Mouse (Mus musculus) midbrain, embryonic 16.5 days (tissue): ENCODE measurements around the gene Olfr862. TPM values are rescaled to one million over a fixed set of nuclear protein-coding genes. Genes with fewer than 3 reads are reported as not detected.

ENCODE experiments used
- ATAC-seq: fragments of 200-750 bp; cut with Nextera tagmentation; 2 replicates; pipeline ENCODE4 v1.8.0; 2017; ENCODE audit warnings: moderate TSS enrichment
- H3K27ac ChIP-seq: fragments of 300-500 bp; sonication (generic); 2 replicates; pipeline ENCODE4 v1.5.1; 2014; ENCODE audit warnings: mild to moderate bottlenecking, low read length, mixed read lengths
- H3K27me3 ChIP-seq: fragments of 300-500 bp; sonication (generic); 2 replicates; pipeline ENCODE4 v1.6.1; 2014; ENCODE audit warnings: low read depth, low read length, mixed read lengths; ENCODE audit not compliant: control insufficient read depth, insufficient read depth
- H3K36me3 ChIP-seq: fragments of 300-500 bp; sonication (generic); 2 replicates; pipeline ENCODE4 v1.6.1; 2014; ENCODE audit warnings: mild to moderate bottlenecking, low read length, moderate library complexity, mixed read lengths; ENCODE audit not compliant: control insufficient read depth, insufficient read depth
- H3K4me1 ChIP-seq: fragments of 300-500 bp; sonication (generic); 2 replicates; pipeline ENCODE4 v1.6.1; 2014; ENCODE audit warnings: mild to moderate bottlenecking, low read length, mixed read lengths; ENCODE audit not compliant: control insufficient read depth, insufficient read depth
- H3K4me2 ChIP-seq: fragments of 300-500 bp; sonication (generic); 2 replicates; pipeline ENCODE4 v1.6.1; 2014; ENCODE audit warnings: mild to moderate bottlenecking, low read length, mixed read lengths
- H3K4me3 ChIP-seq: fragments of 300-500 bp; sonication (generic); 2 replicates; pipeline ENCODE4 v1.5.1; 2014; ENCODE audit warnings: low read depth, mild to moderate bottlenecking, low read length, moderate library complexity, mixed read lengths
- H3K9ac ChIP-seq: fragments of 300-500 bp; sonication (generic); 2 replicates; pipeline ENCODE4 v1.6.1; 2014; ENCODE audit warnings: low read depth, low read length, mixed read lengths
- H3K9me3 ChIP-seq: fragments of 300-500 bp; sonication (generic); replicated peaks from 2 replicates; pipeline ENCODE4 v1.6.1; 2014; ENCODE audit warnings: mild to moderate bottlenecking, low read length, mixed read lengths; ENCODE audit not compliant: control insufficient read depth, poor library complexity, severe bottlenecking
- WGBS: fragments of 180-500 bp; shearing (Covaris S2); extraction: QIAGEN DNeasy Blood & Tissue Kit; methylation state at CpG from one replicate; pipeline ENCODE4 v1.1.7; 2014; 5-methylcytosine and 5-hydroxymethylcytosine counted together
- polyA plus RNA-seq: library from polyadenylated mRNA; unstranded; fragments of >200 nt; fragmentation: Nextera tagmentation; extraction: Ambion mirVana; gene quantifications from 2 replicates; pipeline ENCODE4 v1.2.1, GENCODE M21; 2015

The Olfr862 gene
- polyA plus RNA-seq, result not detected in 2 replicates

GRCm38 (mm10) chr9:19887904-19888303, at the start of gene Olfr862:
Gene Olfr862 (minus strand): TSS chr9:19888004.
- H3K4me3 ChIP-seq, result no peak within 1 kb of the TSS
- no peak within 1 kb of the TSS for H3K27ac ChIP-seq
- no peaks in the 10 kb centered on the region for H3K36me3 ChIP-seq
- H3K9me3 ChIP-seq, result peaks cover 18% of the 10 kb centered on the region
- H3K4me2 ChIP-seq, result no peak within 1 kb of the TSS
- H3K4me1 ChIP-seq, result no peaks in the 10 kb centered on the region
- H3K9ac ChIP-seq, result no peak within 1 kb of the TSS
- no peaks in the 10 kb centered on the region for H3K27me3 ChIP-seq
- ATAC-seq, result no peak

GRCm38 (mm10) chr9:19916565-19916964, 28.8 kb upstream of the Olfr862 start, which contains the start of gene Olfr77:
Gene Olfr77 (plus strand): TSS chr9:19916865.
- Histone ChIP-seq H3K4me1 (no peaks in the 10 kb centered on the region), H3K4me2 (no peak within 1 kb of the TSS), H3K9me3 (peaks cover 7% of the 10 kb centered on the region), H3K9ac (no peak within 1 kb of the TSS), H3K36me3 (no peaks in the 10 kb centered on the region), H3K27ac (no peak within 1 kb of the TSS), H3K27me3 (no peaks in the 10 kb centered on the region), H3K4me3 (no peak within 1 kb of the TSS)
- no peak for ATAC-seq
- WGBS, result 91% methylated on average over 2 of the region's 2 CpGs

GRCm38 (mm10) chr9:19911170-19911569, 23.4 kb upstream of the Olfr862 start:
- peaks cover 2% of the 10 kb centered on the region; the same call in 1 of the 2 replicates for H3K9me3 ChIP-seq
- ATAC-seq, result no peak
- H3K4me3 ChIP-seq, result no peak overlapping the region
- no peaks in the 10 kb centered on the region for H3K4me1 ChIP-seq
- no peak overlapping the region for H3K27ac ChIP-seq
- 61% methylated on average over 4 of the region's 4 CpGs for WGBS
- H3K36me3 ChIP-seq, result no peaks in the 10 kb centered on the region
- no peaks in the 10 kb centered on the region for H3K27me3 ChIP-seq
- no peak overlapping the region for H3K9ac ChIP-seq
- no peak overlapping the region for H3K4me2 ChIP-seq

GRCm38 (mm10) chr9:19849647-19850046, 38.2 kb downstream of the Olfr862 start, which contains the start of gene Olfr860:
Gene Olfr860 (minus strand): TSS chr9:19849747.
- no peak within 1 kb of the TSS for H3K27ac ChIP-seq
- H3K9ac ChIP-seq, result no peak within 1 kb of the TSS
- H3K27me3 ChIP-seq, result no peaks in the 10 kb centered on the region
- no peak for ATAC-seq
- 93% methylated on average over 1 of the region's 1 CpGs for WGBS
- no peak within 1 kb of the TSS for H3K4me3 ChIP-seq
- H3K4me1 ChIP-seq, result no peaks in the 10 kb centered on the region
- H3K4me2 ChIP-seq, result no peak within 1 kb of the TSS
- H3K9me3 ChIP-seq, result no peaks in the 10 kb centered on the region
- H3K36me3 ChIP-seq, result no peaks in the 10 kb centered on the region

Other genes with a start within 250 kb of the Olfr862 start
- not detected in 2 replicates for gene Olfr857, start 178.6 kb downstream of the Olfr862 start, polyA plus RNA-seq
- not detected in 2 replicates for gene Olfr58, start 107.7 kb downstream of the Olfr862 start, polyA plus RNA-seq
- not detected in 2 replicates for gene Olfr859, start 83.1 kb downstream of the Olfr862 start, polyA plus RNA-seq
- not detected in 2 replicates for gene Olfr860, start 38.3 kb downstream of the Olfr862 start, polyA plus RNA-seq
- 0.07 and 0.13 TPM in 2 replicates for gene Olfr77, start 28.9 kb upstream of the Olfr862 start, polyA plus RNA-seq
- gene Olfr866, start 140.0 kb upstream of the Olfr862 start, polyA plus RNA-seq, result not detected in 2 replicates
- not detected in 2 replicates for gene Olfr867, start 169.6 kb upstream of the Olfr862 start, polyA plus RNA-seq
- gene Olfr868, start 210.6 kb upstream of the Olfr862 start, polyA plus RNA-seq, result not detected in 2 replicates
- gene Olfr869, start 241.0 kb upstream of the Olfr862 start, polyA plus RNA-seq, result not detected in 2 replicates